Mouse (Mus musculus) forebrain, embryonic 15.5 days (tissue): ENCODE measurements at regions not wholly inside any gene's neighbourhood (a gene's known extent, or its start where the extent isn't known, plus 50 kb on each side); places are given as distances from the start of the nearest gene placed in this dataset. TPM values are rescaled to one million over a fixed set of nuclear protein-coding genes. Genes with fewer than 3 reads are reported as not detected.

Source experiments
- ATAC-seq: fragments of 200-750 bp; cut with Nextera tagmentation; replicated peaks from 2 replicates; pipeline ENCODE4 v1.8.0; 2017; ENCODE audit warnings: mild to moderate bottlenecking, moderate TSS enrichment, moderate library complexity
- H3K27ac ChIP-seq: fragments of 300-500 bp; sonication (generic); replicated peaks from 2 replicates; pipeline ENCODE4 v1.5.1; 2015; ENCODE audit warnings: mild to moderate bottlenecking, inconsistent platforms
- H3K27me3 ChIP-seq: fragments of 300-500 bp; sonication (generic); 2 replicates; pipeline ENCODE4 v1.6.1; 2015; ENCODE audit warnings: inconsistent platforms
- H3K36me3 ChIP-seq: fragments of 300-500 bp; sonication (generic); 2 replicates; pipeline ENCODE4 v1.6.1; 2015; ENCODE audit warnings: mild to moderate bottlenecking, inconsistent platforms
- H3K4me1 ChIP-seq: fragments of 300-500 bp; sonication (generic); 2 replicates; pipeline ENCODE4 v1.6.1; 2015; ENCODE audit warnings: inconsistent platforms
- H3K4me2 ChIP-seq: fragments of 300-500 bp; sonication (generic); replicated peaks from 2 replicates; pipeline ENCODE4 v1.6.1; 2015; ENCODE audit warnings: mild to moderate bottlenecking, inconsistent platforms
- H3K4me3 ChIP-seq: fragments of 300-500 bp; sonication (generic); 2 replicates; pipeline ENCODE4 v1.5.1; 2015; ENCODE audit warnings: mild to moderate bottlenecking, inconsistent platforms
- H3K9ac ChIP-seq: fragments of 300-500 bp; sonication (generic); replicated peaks from 2 replicates; pipeline ENCODE4 v1.6.1; 2015; ENCODE audit warnings: mild to moderate bottlenecking, inconsistent platforms
- H3K9me3 ChIP-seq: fragments of 300-500 bp; sonication (generic); 2 replicates; pipeline ENCODE4 v1.6.1; 2016; ENCODE audit warnings: inconsistent platforms
- WGBS: fragments of 180-500 bp; shearing (Covaris S2); methylation state at CpG from one replicate; pipeline ENCODE4 v1.1.7; 2015; ENCODE audit warnings: mixed read lengths; 5-methylcytosine and 5-hydroxymethylcytosine counted together
- microRNA-seq: library from miRNA; unstranded; fragments of <30 nt; microRNA quantifications from one replicate; pipeline ENCODE4, GENCODE M21; 2016

GRCm38 (mm10) chr8:73645582-73645981 lies 292.2 kb upstream of the Large1 start:
- WGBS = 84% methylated on average over 4 of the region's 4 CpGs
- Histone ChIP-seq H3K9ac (no peak overlapping the region), H3K27me3 (no peaks in the 10 kb centered on the region), H3K36me3 (no peaks in the 10 kb centered on the region), H3K9me3 (no peaks in the 10 kb centered on the region), H3K4me2 (no peak overlapping the region), H3K4me3 (no peak overlapping the region), H3K27ac (no peak overlapping the region), H3K4me1 (no peaks in the 10 kb centered on the region)
- ATAC-seq = no peak

- Histone ChIP-seq H3K27me3 (no peaks in the 10 kb centered on the region), H3K4me1 (no peaks in the 10 kb centered on the region), H3K4me3 (no peak overlapping the region), H3K9ac (no peak overlapping the region), H3K36me3 (no peaks in the 10 kb centered on the region), H3K4me2 (no peak overlapping the region), H3K9me3 (no peaks in the 10 kb centered on the region), H3K27ac (no peak overlapping the region)
- no peak for ATAC-seq
Measured at GRCm38 (mm10) chr8:73626798-73627197, 273.5 kb upstream of the Large1 start.

GRCm38 (mm10) chr8:73618946-73619345 lies 265.6 kb upstream of the Large1 start:
- Histone ChIP-seq H3K9me3 (no peaks in the 10 kb centered on the region), H3K27ac (no peak overlapping the region), H3K4me2 (no peak overlapping the region), H3K27me3 (no peaks in the 10 kb centered on the region), H3K36me3 (no peaks in the 10 kb centered on the region), H3K4me1 (no peaks in the 10 kb centered on the region), H3K9ac (no peak overlapping the region), H3K4me3 (no peak overlapping the region)
- peak; percentile 61; the same call in 1 of the 2 replicates for ATAC-seq
- WGBS = 84% methylated on average over 1 of the region's 1 CpGs

GRCm38 (mm10) chr8:73614631-73615030 lies 261.3 kb upstream of the Large1 start:
- H3K27me3 ChIP-seq = no peaks in the 10 kb centered on the region
- H3K27ac ChIP-seq = no peak overlapping the region
- no peak overlapping the region for H3K9ac ChIP-seq
- no peaks in the 10 kb centered on the region for H3K4me1 ChIP-seq
- H3K4me3 ChIP-seq = no peak overlapping the region
- no peaks in the 10 kb centered on the region for H3K36me3 ChIP-seq
- H3K4me2 ChIP-seq = no peak overlapping the region
- no peak for ATAC-seq
- H3K9me3 ChIP-seq = no peaks in the 10 kb centered on the region
- 81% methylated on average over 2 of the region's 2 CpGs for WGBS

GRCm38 (mm10) chr8:73614106-73614505 lies 260.8 kb upstream of the Large1 start:
- no peak for ATAC-seq

GRCm38 (mm10) chr8:73611583-73611982 lies 258.2 kb upstream of the Large1 start:
- no peak overlapping the region for H3K27ac ChIP-seq
- no peaks in the 10 kb centered on the region for H3K36me3 ChIP-seq
- H3K4me2 ChIP-seq = no peak overlapping the region
- 94% methylated on average over 10 of the region's 10 CpGs for WGBS
- no peaks in the 10 kb centered on the region for H3K27me3 ChIP-seq
- no peaks in the 10 kb centered on the region for H3K9me3 ChIP-seq
- ATAC-seq = no peak
- no peak overlapping the region for H3K9ac ChIP-seq
- H3K4me1 ChIP-seq = no peaks in the 10 kb centered on the region
- no peak overlapping the region for H3K4me3 ChIP-seq

More at GRCm38 (mm10) chr8:73614106-73614505, 260.8 kb upstream of the Large1 start:
- no peaks in the 10 kb centered on the region for H3K4me1 ChIP-seq
- H3K4me3 ChIP-seq = no peak overlapping the region
- 76% methylated on average over 2 of the region's 2 CpGs for WGBS
- no peak overlapping the region for H3K4me2 ChIP-seq
- no peaks in the 10 kb centered on the region for H3K9me3 ChIP-seq
- no peak overlapping the region for H3K27ac ChIP-seq
- H3K27me3 ChIP-seq = no peaks in the 10 kb centered on the region
- no peaks in the 10 kb centered on the region for H3K36me3 ChIP-seq
- no peak overlapping the region for H3K9ac ChIP-seq

GRCm38 (mm10) chr8:73570599-73570998 lies 217.3 kb upstream of the Large1 start:
- no peak overlapping the region for H3K9ac ChIP-seq
- no peak overlapping the region for H3K27ac ChIP-seq
- no peaks in the 10 kb centered on the region for H3K9me3 ChIP-seq
- H3K4me2 ChIP-seq = no peak overlapping the region
- H3K27me3 ChIP-seq = no peaks in the 10 kb centered on the region
- H3K4me1 ChIP-seq = no peaks in the 10 kb centered on the region
- H3K4me3 ChIP-seq = no peak overlapping the region
- H3K36me3 ChIP-seq = no peaks in the 10 kb centered on the region
- ATAC-seq = no peak

GRCm38 (mm10) chr8:73569963-73570362 lies 216.6 kb upstream of the Large1 start:
- Histone ChIP-seq H3K4me3 (no peak overlapping the region), H3K4me1 (no peaks in the 10 kb centered on the region), H3K9me3 (no peaks in the 10 kb centered on the region), H3K36me3 (no peaks in the 10 kb centered on the region), H3K9ac (no peak overlapping the region), H3K4me2 (no peak overlapping the region), H3K27ac (no peak overlapping the region), H3K27me3 (no peaks in the 10 kb centered on the region)
- no peak for ATAC-seq

Small RNA genes lying in the stretch of these regions (microRNA-seq; reads per million reads assigned to microRNA genes)
- gene Gm23255 = not detected
